Mouse (Mus musculus): ENCODE data around the gene Tmem104.
A peak's percentile ranks its signal among the peaks of the same experiment; 100 is the strongest.

Tmem104 gene

GRCm38 (mm10) chr11:115200520-115200919 is 13.2 kb downstream of the Tmem104 start:
- DNase-seq (ENCODE audit: low read depth, low spot score): no peak

- peak; percentile 83 for DNase-seq (ENCODE audit: low read depth, low spot score)
Observed at GRCm38 (mm10) chr11:115202316-115202715, 15.0 kb downstream of the Tmem104 start.

DNA sequence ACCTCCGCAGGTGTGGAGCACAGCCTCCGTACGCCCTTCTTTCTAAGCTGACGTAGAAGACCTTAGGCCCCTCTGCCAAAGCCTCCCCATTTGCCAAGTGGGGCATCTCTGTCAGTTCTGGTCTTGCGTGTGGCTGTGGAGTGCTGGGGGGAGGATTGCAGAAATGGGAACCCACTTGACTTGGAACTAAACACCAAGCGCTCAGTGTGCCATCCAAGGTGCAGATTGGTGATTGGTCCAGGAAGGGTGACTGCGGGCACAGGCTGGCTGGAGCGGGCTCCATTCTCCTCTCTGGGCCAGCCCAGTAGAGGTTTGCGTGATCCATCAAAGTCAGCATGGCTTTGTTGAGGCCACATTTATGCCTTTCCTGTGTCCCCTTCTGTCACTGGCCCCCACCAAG is 15.5 kb downstream of the Tmem104 start:
- DNase-seq (ENCODE audit: low read depth, low spot score): no peak

- no peak for DNase-seq (ENCODE audit: low read depth, low spot score)
Observed at GRCm38 (mm10) chr11:115208126-115208525, 20.8 kb downstream of the Tmem104 start.

GRCm38 (mm10) chr11:115208776-115209732 is 21.8 kb downstream of the Tmem104 start:
- no peak for DNase-seq (ENCODE audit: low read depth, low spot score)

GRCm38 (mm10) chr11:115209958-115210357 is 22.7 kb downstream of the Tmem104 start:
- no peak for DNase-seq (ENCODE audit: low read depth, low spot score)

- DNase-seq (ENCODE audit: low read depth, low spot score): no peak
Observed at GRCm38 (mm10) chr11:115212116-115212515, 24.8 kb downstream of the Tmem104 start.

DNA sequence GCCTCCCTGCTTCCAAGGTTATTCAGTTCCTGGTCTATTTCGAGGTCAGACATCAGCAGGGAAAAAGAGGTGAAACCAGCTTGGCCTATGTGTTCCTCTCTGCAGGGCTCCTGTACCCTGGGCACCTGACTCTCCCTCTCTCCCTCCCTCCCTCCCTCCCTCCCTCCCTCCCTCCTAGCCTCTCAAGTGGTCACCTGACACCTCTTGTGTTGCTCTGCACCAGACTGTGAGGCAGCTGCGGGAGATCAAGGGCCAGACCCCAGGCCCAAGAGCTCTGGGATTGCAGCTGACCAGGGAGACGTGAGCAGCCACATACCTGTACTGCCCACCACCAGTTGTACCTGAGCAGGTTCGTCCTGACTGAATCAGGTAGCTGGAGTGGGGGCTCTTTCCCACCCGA is 27.8 kb downstream of the Tmem104 start:
- no peak for DNase-seq (ENCODE audit: low read depth, low spot score)

- no peak for DNase-seq (ENCODE audit: low read depth, low spot score)
Observed at GRCm38 (mm10) chr11:115217439-115218410, 30.4 kb downstream of the Tmem104 start.

DNA sequence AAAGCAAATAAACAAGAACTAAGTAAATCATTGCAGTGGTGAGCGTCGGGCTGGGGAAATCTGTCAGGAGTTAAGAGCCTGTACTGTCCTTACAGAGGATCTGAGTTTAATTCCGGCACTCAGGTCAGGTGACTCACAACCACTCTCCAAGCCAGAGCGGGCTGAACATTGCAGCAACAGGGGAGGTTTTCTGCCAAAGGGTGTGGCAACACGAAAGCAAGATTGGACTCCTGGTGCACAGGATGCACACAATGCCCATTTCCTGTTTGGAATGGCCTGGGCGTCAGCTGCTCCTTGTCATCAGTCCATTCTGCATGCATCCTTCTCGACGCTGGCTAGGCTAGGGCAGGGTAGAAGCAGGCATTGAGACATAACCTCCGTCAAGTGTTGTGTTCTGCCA is 32.0 kb downstream of the Tmem104 start:
- DNase-seq (ENCODE audit: low read depth, low spot score): no peak

- no peak for DNase-seq (ENCODE audit: low read depth, low spot score)
Observed at GRCm38 (mm10) chr11:115219685-115220084, 32.4 kb downstream of the Tmem104 start.

GRCm38 (mm10) chr11:115222077-115222476 is 34.8 kb downstream of the Tmem104 start:
- DNase-seq (ENCODE audit: low read depth, low spot score): no peak

DNA sequence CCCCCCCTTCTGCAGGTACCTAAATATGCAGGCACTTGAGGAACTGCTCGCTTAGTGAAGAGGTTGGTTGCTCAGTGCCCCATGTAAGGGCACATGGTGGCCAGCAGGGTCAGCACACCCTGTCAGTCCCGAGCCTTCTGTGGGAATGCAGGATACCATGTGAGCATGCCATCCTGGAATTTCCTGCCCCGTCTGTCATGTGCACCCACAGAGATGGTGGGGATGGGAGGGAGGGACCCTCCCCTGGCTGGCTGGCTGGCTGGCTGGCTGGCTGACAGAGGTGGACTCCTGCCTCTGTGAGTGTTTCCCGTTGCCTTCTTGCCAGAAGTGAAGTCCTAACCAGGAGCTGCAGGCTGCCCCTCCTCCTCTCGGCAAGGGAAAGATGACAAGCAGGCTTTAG is 35.3 kb downstream of the Tmem104 start:
- DNase-seq (ENCODE audit: low read depth, low spot score): no peak

GRCm38 (mm10) chr11:115223451-115223850 is 36.2 kb downstream of the Tmem104 start:
- no peak for DNase-seq (ENCODE audit: low read depth, low spot score)

DNA sequence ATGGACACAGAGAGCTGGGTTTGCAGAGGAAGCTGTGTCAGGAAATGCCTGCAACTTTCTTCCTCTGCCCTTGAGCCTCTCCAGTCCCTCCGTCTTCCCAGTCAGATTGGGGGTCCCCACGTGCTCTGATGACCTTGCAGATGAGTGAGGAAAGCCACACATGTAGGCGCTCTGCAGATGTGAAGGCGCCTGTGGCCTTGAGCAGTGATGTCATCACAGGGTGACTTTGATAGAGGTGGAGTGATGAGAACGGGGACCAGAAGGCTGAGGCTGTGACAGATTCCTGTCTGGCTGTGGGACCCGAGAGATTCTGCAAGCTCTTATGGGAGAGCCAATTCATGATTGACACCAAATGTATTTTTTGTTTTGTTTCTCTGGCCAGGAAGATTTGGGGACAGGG is 36.6 kb downstream of the Tmem104 start:
- no peak for DNase-seq (ENCODE audit: low read depth, low spot score)

DNA sequence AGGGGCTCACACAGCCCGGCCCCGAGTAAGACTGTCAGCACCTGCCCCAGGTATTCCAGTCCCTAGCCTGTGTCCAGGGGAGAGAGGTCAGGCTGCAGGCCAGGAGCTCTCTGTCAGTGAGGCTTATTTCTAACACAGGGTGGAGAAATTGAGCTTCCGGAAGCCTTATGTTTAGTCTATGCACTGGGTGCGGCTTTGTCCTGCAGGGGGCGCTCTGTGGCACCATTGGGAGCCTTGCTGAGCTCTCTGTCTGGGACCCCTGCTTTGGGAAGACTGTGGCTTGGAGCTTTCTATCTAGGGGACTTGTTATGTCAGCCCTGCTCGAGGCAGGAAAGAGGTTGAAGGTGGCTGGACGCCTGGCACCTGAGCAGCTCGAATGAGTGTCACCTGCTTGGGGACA is 37.6 kb downstream of the Tmem104 start:
- peak; percentile 77 for DNase-seq (ENCODE audit: low read depth, low spot score)

- DNase-seq (ENCODE audit: low read depth, low spot score): no peak
Observed at GRCm38 (mm10) chr11:115225301-115225700, 38.0 kb downstream of the Tmem104 start.

DNA sequence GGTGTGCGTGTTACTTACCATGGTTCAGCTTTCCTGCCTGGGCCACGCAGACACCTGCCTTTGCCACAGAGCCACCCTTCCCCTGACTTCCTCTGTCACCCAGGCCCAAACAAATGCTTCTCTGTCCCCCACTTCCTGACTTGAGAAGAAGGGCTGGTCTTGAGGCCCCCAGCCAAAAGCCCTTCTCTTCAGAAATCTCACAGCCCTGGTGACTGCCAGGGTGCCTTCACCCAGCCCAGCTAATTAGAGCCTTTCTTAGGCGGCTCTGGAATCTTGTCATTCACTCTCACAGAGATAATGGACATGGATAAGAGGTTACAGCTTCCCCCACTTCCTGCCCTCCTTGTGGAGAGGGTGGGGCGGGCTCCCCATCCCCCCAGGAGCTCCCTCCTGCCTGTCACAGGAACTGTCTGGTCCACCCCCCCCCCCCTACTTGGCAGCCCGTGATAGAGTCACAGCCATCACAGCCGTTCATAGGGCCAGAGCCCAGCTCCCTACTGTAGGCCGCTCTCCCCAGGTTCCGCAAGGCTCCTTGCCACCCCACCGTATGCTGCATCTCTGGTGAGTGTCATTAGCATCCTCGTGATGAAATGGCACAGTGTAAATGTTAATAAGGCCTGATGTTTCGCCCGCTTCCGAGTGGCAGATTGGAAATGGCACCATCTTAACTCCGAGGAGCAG is 39.7 kb downstream of the Tmem104 start:
- DNase-seq (ENCODE audit: low read depth, low spot score): no peak

GRCm38 (mm10) chr11:115227640-115228039 is 40.4 kb downstream of the Tmem104 start:
- DNase-seq (ENCODE audit: low read depth, low spot score): no peak

DNA sequence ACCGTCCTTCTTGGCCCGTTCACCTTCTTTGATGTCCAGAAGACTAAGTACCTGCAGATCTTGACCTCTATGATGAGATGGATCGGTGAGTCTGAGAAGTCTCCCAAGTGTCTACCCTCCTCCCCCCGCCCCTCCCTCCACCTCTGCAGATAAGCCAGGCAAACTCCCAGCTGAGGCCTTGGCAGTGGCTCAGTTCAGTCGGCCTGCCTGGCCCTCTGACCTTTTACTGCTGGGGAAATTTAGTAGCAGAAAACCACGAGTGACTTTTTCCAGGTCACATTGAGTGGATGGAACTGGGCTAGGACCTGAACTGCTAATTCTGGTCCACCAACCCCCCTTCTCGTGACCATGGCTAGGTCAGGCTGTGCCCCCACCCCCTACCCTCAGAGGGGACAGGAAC is 41.1 kb downstream of the Tmem104 start:
- no peak for DNase-seq (ENCODE audit: low read depth, low spot score)

Measured in mesoderm, embryonic 11.5 days (tissue).